Mouse (Mus musculus) heart, postnatal 0 days (tissue): ENCODE measurements at regions not wholly inside any gene's neighbourhood (a gene's known extent, or its start where the extent isn't known, plus 50 kb on each side); places are given as distances from the start of the nearest gene placed in this dataset.

Source experiments
- CTCF ChIP-seq: IDR thresholded peaks from 2 replicates; pipeline ENCODE4 v1.5.1; 2016; ENCODE audit warnings: antibody characterized with exemption, control low read depth, low read depth
- EP300 ChIP-seq: IDR thresholded peaks from 2 replicates; pipeline ENCODE4 v1.6.1; 2016; ENCODE audit warnings: antibody characterized with exemption, low read depth

- TF ChIP-seq CTCF (no peak), EP300 (no peak)
Measured at GRCm38 (mm10) chr6:117356101-117356500, 187.8 kb downstream of the Cxcl12 start.
